Mouse (Mus musculus) left cerebral cortex, adult 9 months (tissue): ENCODE data around the gene Gm21783.
"Not testable (repeated sequence)": the region's sequence is repeated elsewhere in the genome, so short reads cannot be mapped to it uniquely, and the experiment has no call there.

Source experiments
- DNase-seq, 2 experiments: peaks; one replicate each; pipeline ENCODE4 v3.0.0; 2022; ENCODE audit warnings: low spot score in 2 of 2

The Gm21783 gene

DNA sequence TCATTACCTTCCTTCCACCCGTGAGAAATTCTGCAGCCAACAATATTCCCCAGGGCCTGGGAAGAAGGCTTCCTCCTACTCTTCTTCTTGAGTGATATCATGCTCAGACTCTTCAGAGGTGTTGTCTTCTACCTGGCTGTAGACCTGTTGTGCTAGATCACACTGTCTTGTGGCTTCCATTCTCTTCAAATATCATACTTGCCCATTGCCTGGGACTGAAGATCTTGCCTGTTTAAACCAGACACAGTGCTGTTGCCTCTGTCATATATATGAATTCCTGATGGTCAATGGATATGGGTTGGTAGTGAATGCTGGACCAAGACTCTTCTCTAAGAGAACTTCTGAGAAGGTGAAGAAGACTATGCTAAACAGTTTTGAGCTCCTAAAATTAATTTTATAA, at the start of gene Gm21783:
Gm21783 (minus strand) TSS at position 101 of the 400 bp plus-strand sequence.
- not testable (repeated sequence) for DNase-seq
